Mouse (Mus musculus) stomach, embryonic 14.5 days (tissue): ENCODE data around the gene Pank1. TPM values are rescaled to one million over a fixed set of nuclear protein-coding genes. Genes with fewer than 3 reads are reported as not detected.

Source experiments
- ATAC-seq: fragments of 200-750 bp; cut with Nextera tagmentation; 2 replicates; pipeline ENCODE4 v1.8.0; 2017; ENCODE audit warnings: low read depth, moderate TSS enrichment; ENCODE audit not compliant: insufficient number of reproducible peaks, insufficient read depth, low FRiP score
- H3K27ac ChIP-seq: fragments of 300-500 bp; sonication (generic); 2 replicates; pipeline ENCODE4 v1.5.1; 2014; ENCODE audit warnings: mild to moderate bottlenecking, low read length, moderate library complexity, mixed read lengths
- H3K27me3 ChIP-seq: fragments of 300-500 bp; sonication (generic); 2 replicates; pipeline ENCODE4 v1.6.1; 2014; ENCODE audit warnings: low read length, control low read depth, mixed read lengths; ENCODE audit not compliant: control insufficient read depth, insufficient read depth
- H3K36me3 ChIP-seq: fragments of 300-500 bp; sonication (generic); 2 replicates; pipeline ENCODE4 v1.6.1; 2014; ENCODE audit warnings: mild to moderate bottlenecking, control low read depth, low read length, moderate library complexity, mixed read lengths; ENCODE audit not compliant: control insufficient read depth, insufficient read depth
- H3K4me1 ChIP-seq: fragments of 300-500 bp; sonication (generic); 2 replicates; pipeline ENCODE4 v1.6.1; 2014; ENCODE audit warnings: low read length, control low read depth, mixed read lengths; ENCODE audit not compliant: control insufficient read depth, insufficient read depth
- H3K4me2 ChIP-seq: fragments of 300-500 bp; sonication (generic); replicated peaks from 2 replicates; pipeline ENCODE4 v1.6.1; 2014; ENCODE audit warnings: low read depth, low read length, control low read depth
- H3K4me3 ChIP-seq: fragments of 300-500 bp; sonication (generic); 2 replicates; pipeline ENCODE4 v1.5.1; 2014; ENCODE audit warnings: low read depth, low read length, control low read depth
- H3K9ac ChIP-seq: fragments of 300-500 bp; sonication (generic); replicated peaks from 2 replicates; pipeline ENCODE4 v1.6.1; 2014; ENCODE audit warnings: low read depth, mild to moderate bottlenecking, control low read depth, low read length, moderate library complexity, mixed read lengths
- H3K9me3 ChIP-seq: fragments of 300-500 bp; sonication (generic); 2 replicates; pipeline ENCODE4 v1.6.1; 2016; ENCODE audit warnings: low read depth, low read length, control low read depth; ENCODE audit not compliant: control insufficient read depth
- WGBS: fragments of 180-500 bp; shearing (Covaris S2); extraction: QIAGEN DNeasy Blood & Tissue Kit; methylation state at CpG from one replicate; pipeline ENCODE4 v1.1.7; 2014; 5-methylcytosine and 5-hydroxymethylcytosine counted together
- polyA plus RNA-seq: library from polyadenylated mRNA; unstranded; fragments of >200 nt; fragmentation: Nextera tagmentation; extraction: Ambion mirVana; gene quantifications from 2 replicates; pipeline ENCODE4 v1.2.1, GENCODE M21; 2014

Pank1 gene
- 9.6 and 10.0 TPM in 2 replicates for polyA plus RNA-seq

- peak within 1 kb of the TSS; percentile 97 for H3K27ac ChIP-seq
- H3K9me3 ChIP-seq = no peaks in the 10 kb centered on the region
- WGBS = 1% methylated on average over 96 of the region's 96 CpGs
Observed at GRCm38 (mm10) chr19:34878603-34879541, at the start of gene Pank1. Pank1 (minus strand) TSS chr19:34879455.

GRCm38 (mm10) chr19:34922603-34922963 is 43.3 kb upstream of the Pank1 start:
- 0% methylated on average over 9 of the region's 9 CpGs for WGBS
- H3K27ac ChIP-seq = no peak overlapping the region; the same call in 1 of the 2 replicates
- no peaks in the 10 kb centered on the region for H3K4me1 ChIP-seq
- ATAC-seq = no peak
- no peaks in the 10 kb centered on the region for H3K27me3 ChIP-seq
- H3K36me3 ChIP-seq = peaks cover 9% of the 10 kb centered on the region; the same call in 1 of the 2 replicates
- H3K9ac ChIP-seq = peak overlapping the region; percentile 41
- peak overlapping the region; percentile 37 for H3K4me2 ChIP-seq
- H3K4me3 ChIP-seq = peak overlapping the region; percentile 83
- H3K9me3 ChIP-seq = no peaks in the 10 kb centered on the region

More at GRCm38 (mm10) chr19:34878603-34879541, at the start of gene Pank1:
- H3K27me3 ChIP-seq = no peaks in the 10 kb centered on the region
- H3K4me3 ChIP-seq = peak within 1 kb of the TSS; percentile 85
- H3K9ac ChIP-seq = peak within 1 kb of the TSS; percentile 95
- peak; percentile 54 for ATAC-seq
- H3K4me2 ChIP-seq = peak within 1 kb of the TSS; percentile 62
- H3K4me1 ChIP-seq = peaks cover 7% of the 10 kb centered on the region
- no peaks in the 10 kb centered on the region for H3K36me3 ChIP-seq

- under 1% methylated on average over 57 of the region's 57 CpGs for WGBS
- H3K27me3 ChIP-seq = no peaks in the 10 kb centered on the region
- peak within 1 kb of the TSS; percentile 48 for H3K4me2 ChIP-seq
- H3K4me1 ChIP-seq = no peaks in the 10 kb centered on the region
- H3K9ac ChIP-seq = peak within 1 kb of the TSS; percentile 41
- peak; percentile 97 for ATAC-seq
- no peaks in the 10 kb centered on the region for H3K9me3 ChIP-seq
- H3K4me3 ChIP-seq = peak within 1 kb of the TSS; percentile 83
- H3K27ac ChIP-seq = peak within 1 kb of the TSS; percentile 4; the same call in 1 of the 2 replicates
- H3K36me3 ChIP-seq = peaks cover 9% of the 10 kb centered on the region; the same call in 1 of the 2 replicates
Observed at GRCm38 (mm10) chr19:34921652-34922602, 42.7 kb upstream of the Pank1 start, which contains the start of gene Kif20b. Kif20b (plus strand) TSS chr19:34922361.

GRCm38 (mm10) chr19:34921253-34921651 is 42.0 kb upstream of the Pank1 start:
- WGBS = 20% methylated on average over 7 of the region's 7 CpGs
- Histone ChIP-seq H3K27me3 (no peaks in the 10 kb centered on the region), H3K9ac (no peak overlapping the region), H3K4me2 (peak overlapping the region; percentile 48), H3K4me3 (peak overlapping the region; percentile 83), H3K36me3 (peaks cover 9% of the 10 kb centered on the region; the same call in 1 of the 2 replicates), H3K4me1 (no peaks in the 10 kb centered on the region), H3K27ac (no peak overlapping the region), H3K9me3 (no peaks in the 10 kb centered on the region)
- no peak for ATAC-seq

GRCm38 (mm10) chr19:34920531-34920930 is 41.3 kb upstream of the Pank1 start:
- WGBS = 64% methylated on average over 3 of the region's 3 CpGs
- H3K36me3 ChIP-seq = peaks cover 9% of the 10 kb centered on the region; the same call in 1 of the 2 replicates
- no peak overlapping the region for H3K4me2 ChIP-seq
- no peaks in the 10 kb centered on the region for H3K27me3 ChIP-seq
- no peak for ATAC-seq
- no peak overlapping the region for H3K27ac ChIP-seq
- no peak overlapping the region for H3K4me3 ChIP-seq
- no peaks in the 10 kb centered on the region for H3K4me1 ChIP-seq
- no peak overlapping the region for H3K9ac ChIP-seq
- H3K9me3 ChIP-seq = no peaks in the 10 kb centered on the region

- H3K4me3 ChIP-seq = no peak overlapping the region
- no peaks in the 10 kb centered on the region for H3K9me3 ChIP-seq
- H3K4me1 ChIP-seq = no peaks in the 10 kb centered on the region
- no peak for ATAC-seq
- WGBS = 87% methylated on average over 4 of the region's 4 CpGs
- H3K4me2 ChIP-seq = no peak overlapping the region
- peaks cover 9% of the 10 kb centered on the region; the same call in 1 of the 2 replicates for H3K36me3 ChIP-seq
- no peak overlapping the region for H3K9ac ChIP-seq
- H3K27ac ChIP-seq = no peak overlapping the region
- no peaks in the 10 kb centered on the region for H3K27me3 ChIP-seq
Observed at GRCm38 (mm10) chr19:34920066-34920465, 40.8 kb upstream of the Pank1 start.

GRCm38 (mm10) chr19:34912366-34912765 is 33.1 kb upstream of the Pank1 start:
- ATAC-seq = no peak
- H3K4me3 ChIP-seq = no peak overlapping the region
- H3K36me3 ChIP-seq = no peaks in the 10 kb centered on the region
- H3K9ac ChIP-seq = no peak overlapping the region
- no peaks in the 10 kb centered on the region for H3K4me1 ChIP-seq
- H3K9me3 ChIP-seq = no peaks in the 10 kb centered on the region
- H3K27me3 ChIP-seq = no peaks in the 10 kb centered on the region
- H3K27ac ChIP-seq = no peak overlapping the region
- H3K4me2 ChIP-seq = no peak overlapping the region

- Histone ChIP-seq H3K4me2 (no peak overlapping the region), H3K4me1 (no peaks in the 10 kb centered on the region), H3K9me3 (no peaks in the 10 kb centered on the region), H3K36me3 (no peaks in the 10 kb centered on the region), H3K4me3 (no peak overlapping the region), H3K27me3 (no peaks in the 10 kb centered on the region), H3K9ac (no peak overlapping the region), H3K27ac (no peak overlapping the region)
- WGBS = 83% methylated on average over 5 of the region's 5 CpGs
- ATAC-seq = no peak
Observed at GRCm38 (mm10) chr19:34906772-34907171, 27.5 kb upstream of the Pank1 start.
